Mouse (Mus musculus) liver, postnatal 0 days (tissue): ENCODE data around the gene Gm17349.

Experiments used
- CTCF ChIP-seq: sonication (generic); IDR thresholded peaks from 2 replicates; pipeline ENCODE4 v1.5.1; 2016; ENCODE audit warnings: antibody characterized with exemption, low read depth
- EP300 ChIP-seq: IDR thresholded peaks from 2 replicates; pipeline ENCODE4 v1.6.1; 2016; ENCODE audit warnings: antibody characterized with exemption, low read depth, mild to moderate bottlenecking

- no peak for TF ChIP-seq CTCF
- no peak for TF ChIP-seq EP300
Measured at GRCm38 (mm10) chr15:99699715-99700114, 5.6 kb downstream of the Gm17349 start.
